Mouse (Mus musculus): Measurements from ENCODE around the gene Vmn1r235. TPM values are rescaled to one million over a fixed set of nuclear protein-coding genes. Genes with fewer than 3 reads are reported as not detected.
"Not testable (repeated sequence)": the region's sequence is repeated elsewhere in the genome, so short reads cannot be mapped to it uniquely, and the experiment has no call there.

The Vmn1r235 gene
- not detected in 2 replicates for polyA plus RNA-seq (2011; ENCODE audit: insufficient read depth, insufficient read length, low replicate concordance, missing spikeins)

DNA sequence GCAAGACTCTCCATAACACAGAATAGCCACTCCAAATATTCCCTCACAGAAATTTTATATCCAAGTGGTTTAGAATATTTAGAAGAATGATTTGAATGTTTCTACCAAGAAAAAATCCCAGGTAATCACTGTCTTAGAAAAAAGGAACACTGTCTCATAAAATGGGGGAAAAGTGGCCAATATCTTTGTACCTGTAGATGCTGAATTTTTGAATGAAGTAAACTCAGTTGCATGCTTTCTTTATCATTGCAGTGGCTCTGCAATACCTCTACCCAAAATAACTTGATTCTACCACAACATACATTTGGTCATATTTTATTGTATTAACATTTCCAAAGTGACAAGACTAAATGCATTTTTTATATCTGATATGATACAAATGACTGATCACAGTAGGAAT is at the start of gene Vmn1r235:
TSS of gene Vmn1r235 (plus strand) at position 301 of the 400 bp plus-strand sequence.
- Histone ChIP-seq H3K4me3 (replicated peaks; ENCODE audit: control insufficient read depth, low read depth, low read length) (no peak within 1 kb of the TSS), H3K4me1 (ENCODE audit: control insufficient read depth, insufficient read depth, low read length) (no peaks in the 10 kb centered on the region), H3K27ac (ENCODE audit: control insufficient read depth, insufficient read depth, low read depth, low read length, poor library complexity) (no peak within 1 kb of the TSS)
- TF ChIP-seq CTCF (IDR thresholded peaks at IDR 0.05; ENCODE audit: control insufficient read depth, insufficient read depth, low read length) (no peak), POLR2A (IDR thresholded peaks at IDR 0.05; ENCODE audit: borderline replicate concordance, control insufficient read depth, low read depth, low read length) (no peak)

DNA sequence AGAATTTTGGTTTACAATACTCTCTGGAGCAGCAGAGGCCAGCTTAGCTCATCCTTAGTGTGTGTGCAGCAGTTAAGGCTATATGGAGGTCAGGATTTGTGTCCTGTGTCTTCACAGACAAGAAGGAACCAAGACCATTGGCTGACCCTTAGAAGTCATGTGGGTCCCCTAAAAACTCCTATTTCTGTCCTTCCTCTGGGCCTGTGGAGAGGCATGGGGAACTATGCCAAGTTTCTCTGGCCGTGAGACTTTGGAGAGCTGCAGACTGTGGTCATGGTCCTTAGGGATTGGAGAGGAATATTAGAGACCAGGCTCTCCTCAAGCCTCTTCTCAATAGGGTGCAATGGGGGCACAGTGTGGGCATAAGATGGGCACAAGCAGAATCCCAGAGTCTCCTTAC is 45.1 kb upstream of the Vmn1r235 start:
- not testable (repeated sequence) for H3K4me3 ChIP-seq (replicated peaks; ENCODE audit: control insufficient read depth, low read depth, low read length); H3K27ac ChIP-seq (ENCODE audit: control insufficient read depth, insufficient read depth, low read depth, low read length, poor library complexity); H3K4me1 ChIP-seq (ENCODE audit: control insufficient read depth, insufficient read depth, low read length)
- 71% methylated on average over 1 of the region's 1 CpGs for WGBS

GRCm38 (mm10) chr17:21225787-21226186 is 30.4 kb upstream of the Vmn1r235 start, which contains the start of gene Vmn1r234:
TSS of gene Vmn1r234 (plus strand) at chr17:21226087.
- TF ChIP-seq CTCF (IDR thresholded peaks at IDR 0.05; ENCODE audit: control insufficient read depth, insufficient read depth, low read length) = no peak
- TF ChIP-seq POLR2A (IDR thresholded peaks at IDR 0.05; ENCODE audit: borderline replicate concordance, control insufficient read depth, low read depth, low read length) = no peak
- Histone ChIP-seq H3K4me3 (replicated peaks; ENCODE audit: control insufficient read depth, low read depth, low read length) (no peak within 1 kb of the TSS), H3K4me1 (ENCODE audit: control insufficient read depth, insufficient read depth, low read length) (no peaks in the 10 kb centered on the region), H3K27ac (ENCODE audit: control insufficient read depth, insufficient read depth, low read depth, low read length, poor library complexity) (no peak within 1 kb of the TSS)
- 40% methylated on average over 1 of the region's 1 CpGs for WGBS

- H3K4me1 ChIP-seq (ENCODE audit: control insufficient read depth, insufficient read depth, low read length) = no peaks in the 10 kb centered on the region
- 26% methylated on average over 9 of the region's 9 CpGs for WGBS
- no peak overlapping the region for H3K4me3 ChIP-seq (replicated peaks; ENCODE audit: control insufficient read depth, low read depth, low read length)
- peak; percentile 19; the same call in 1 of the 2 replicates for TF ChIP-seq CTCF (IDR thresholded peaks at IDR 0.05; ENCODE audit: control insufficient read depth, insufficient read depth, low read length)
- TF ChIP-seq POLR2A (IDR thresholded peaks at IDR 0.05; ENCODE audit: borderline replicate concordance, control insufficient read depth, low read depth, low read length) = no peak
- no peak overlapping the region for H3K27ac ChIP-seq (ENCODE audit: control insufficient read depth, insufficient read depth, low read depth, low read length, poor library complexity)
Observed at GRCm38 (mm10) chr17:21231654-21232053, 24.6 kb upstream of the Vmn1r235 start.

- TF ChIP-seq POLR2A (IDR thresholded peaks at IDR 0.05; ENCODE audit: borderline replicate concordance, control insufficient read depth, low read depth, low read length) = no peak
- TF ChIP-seq CTCF (IDR thresholded peaks at IDR 0.05; ENCODE audit: control insufficient read depth, insufficient read depth, low read length) = peak; percentile 14; the same call in 1 of the 2 replicates
- 10% methylated on average over 4 of the region's 4 CpGs for WGBS
Observed at GRCm38 (mm10) chr17:21272103-21272502, 15.9 kb downstream of the Vmn1r235 start.

GRCm38 (mm10) chr17:21282642-21283041 is 26.4 kb downstream of the Vmn1r235 start, which contains the start of gene Vmn1r236:
TSS of gene Vmn1r236 (plus strand) at chr17:21282942.
- Histone ChIP-seq H3K4me1 (ENCODE audit: control insufficient read depth, insufficient read depth, low read length) (no peaks in the 10 kb centered on the region), H3K4me3 (replicated peaks; ENCODE audit: control insufficient read depth, low read depth, low read length) (no peak within 1 kb of the TSS), H3K27ac (ENCODE audit: control insufficient read depth, insufficient read depth, low read depth, low read length, poor library complexity) (no peak within 1 kb of the TSS)
- no peak for TF ChIP-seq POLR2A (IDR thresholded peaks at IDR 0.05; ENCODE audit: borderline replicate concordance, control insufficient read depth, low read depth, low read length)
- no peak for TF ChIP-seq CTCF (IDR thresholded peaks at IDR 0.05; ENCODE audit: control insufficient read depth, insufficient read depth, low read length)
- 75% methylated on average over 3 of the region's 3 CpGs for WGBS

More at GRCm38 (mm10) chr17:21272103-21272502, 15.9 kb downstream of the Vmn1r235 start:
- Histone ChIP-seq H3K4me3 (replicated peaks; ENCODE audit: control insufficient read depth, low read depth, low read length) (no peak overlapping the region), H3K4me1 (ENCODE audit: control insufficient read depth, insufficient read depth, low read length) (no peaks in the 10 kb centered on the region), H3K27ac (ENCODE audit: control insufficient read depth, insufficient read depth, low read depth, low read length, poor library complexity) (no peak overlapping the region)

DNA sequence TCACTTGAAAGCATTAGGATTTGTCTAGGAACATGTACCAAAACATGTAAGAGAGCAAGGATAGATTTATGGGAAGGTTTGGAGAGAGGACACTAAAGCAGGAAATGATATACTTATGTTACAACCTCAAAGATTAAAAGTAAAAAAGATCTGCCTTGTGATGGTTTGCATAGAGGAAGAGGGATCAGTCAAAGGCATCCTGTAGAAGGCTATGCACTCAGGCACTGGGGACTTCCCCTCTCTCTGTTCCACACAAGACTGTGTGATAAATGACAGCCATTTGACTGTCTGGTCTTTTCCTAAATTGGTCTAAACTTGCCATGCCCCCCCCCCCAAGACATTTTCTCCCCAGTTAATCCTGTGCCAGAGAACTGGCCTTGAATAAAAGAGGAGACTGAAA is 28.2 kb downstream of the Vmn1r235 start:
- Histone ChIP-seq H3K4me3 (replicated peaks; ENCODE audit: control insufficient read depth, low read depth, low read length) (no peak overlapping the region), H3K27ac (ENCODE audit: control insufficient read depth, insufficient read depth, low read depth, low read length, poor library complexity) (no peak overlapping the region), H3K4me1 (ENCODE audit: control insufficient read depth, insufficient read depth, low read length) (no peaks in the 10 kb centered on the region)
- no peak for TF ChIP-seq CTCF (IDR thresholded peaks at IDR 0.05; ENCODE audit: control insufficient read depth, insufficient read depth, low read length)
- no peak for TF ChIP-seq POLR2A (IDR thresholded peaks at IDR 0.05; ENCODE audit: borderline replicate concordance, control insufficient read depth, low read depth, low read length)

DNA sequence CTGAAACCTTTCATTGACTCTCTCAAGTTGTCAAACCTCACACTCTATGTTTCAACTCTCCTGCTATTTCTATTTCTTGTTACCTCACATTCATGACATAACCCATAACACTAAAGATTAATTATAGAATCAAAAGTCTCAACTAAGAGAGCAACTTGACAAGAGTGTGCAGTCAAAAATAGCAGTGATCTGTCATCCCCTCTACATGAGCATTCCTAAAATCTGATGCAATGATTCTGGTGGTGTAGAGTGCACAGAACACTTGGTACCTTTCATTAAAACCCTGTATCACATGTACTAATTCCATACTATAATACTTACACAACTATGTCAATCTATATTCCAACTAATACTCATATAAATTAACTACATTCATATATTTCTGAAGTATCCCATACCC is 33.5 kb downstream of the Vmn1r235 start:
- Histone ChIP-seq H3K4me1 (ENCODE audit: control insufficient read depth, insufficient read depth, low read length) (no peaks in the 10 kb centered on the region), H3K4me3 (replicated peaks; ENCODE audit: control insufficient read depth, low read depth, low read length) (no peak overlapping the region)
- no peak for TF ChIP-seq POLR2A (IDR thresholded peaks at IDR 0.05; ENCODE audit: borderline replicate concordance, control insufficient read depth, low read depth, low read length)
- no peak for TF ChIP-seq CTCF (IDR thresholded peaks at IDR 0.05; ENCODE audit: control insufficient read depth, insufficient read depth, low read length)

DNA sequence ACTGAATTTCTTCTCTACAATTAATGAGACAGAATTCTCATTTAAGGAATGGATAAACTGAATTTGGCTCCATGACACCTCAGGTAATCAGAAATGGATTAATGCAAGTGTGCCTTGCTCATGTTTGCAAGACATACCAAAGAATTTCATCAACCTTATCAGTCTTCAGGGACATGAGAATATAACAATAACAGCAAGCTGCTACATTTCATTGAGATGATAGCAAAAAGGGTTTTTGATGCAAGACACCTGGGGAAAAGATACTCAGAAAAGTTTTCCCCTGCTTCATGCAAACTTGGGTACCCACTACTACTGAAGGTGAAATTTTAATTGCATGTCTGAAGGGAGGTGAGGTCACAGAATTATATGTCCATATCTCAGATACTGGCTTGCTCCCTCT is 55.4 kb downstream of the Vmn1r235 start, which contains the start of gene Vmn1r237:
TSS of gene Vmn1r237 (plus strand) at position 301 of the 400 bp plus-strand sequence.
- no peak within 1 kb of the TSS for H3K27ac ChIP-seq (ENCODE audit: control insufficient read depth, insufficient read depth, low read depth, low read length, poor library complexity)
- no peak for TF ChIP-seq POLR2A (IDR thresholded peaks at IDR 0.05; ENCODE audit: borderline replicate concordance, control insufficient read depth, low read depth, low read length)
- TF ChIP-seq CTCF (IDR thresholded peaks at IDR 0.05; ENCODE audit: control insufficient read depth, insufficient read depth, low read length) = no peak
- H3K4me3 ChIP-seq (replicated peaks; ENCODE audit: control insufficient read depth, low read depth, low read length) = no peak within 1 kb of the TSS
- H3K4me1 ChIP-seq (ENCODE audit: control insufficient read depth, insufficient read depth, low read length) = no peaks in the 10 kb centered on the region

More for the DNA sequence above, 33.5 kb downstream of the Vmn1r235 start:
- H3K27ac ChIP-seq (ENCODE audit: control insufficient read depth, insufficient read depth, low read depth, low read length, poor library complexity) = no peak overlapping the region

Other genes starting within 250 kb of the Vmn1r235 start
- 6.8 and 7.1 TPM in 2 replicates for gene Zfp160, start 247.5 kb upstream of the Vmn1r235 start, polyA plus RNA-seq (2011; ENCODE audit: insufficient read depth, insufficient read length, low replicate concordance, missing spikeins)
- gene Vmn1r234, start 30.3 kb upstream of the Vmn1r235 start, polyA plus RNA-seq (2011; ENCODE audit: insufficient read depth, insufficient read length, low replicate concordance, missing spikeins) = not detected in 2 replicates
- gene Vmn1r236, start 26.5 kb downstream of the Vmn1r235 start, polyA plus RNA-seq (2011; ENCODE audit: insufficient read depth, insufficient read length, low replicate concordance, missing spikeins) = 0.32 TPM in 1 of 2 replicates, not detected in the other
- not detected in 2 replicates for gene Vmn1r237, start 55.5 kb downstream of the Vmn1r235 start, polyA plus RNA-seq (2011; ENCODE audit: insufficient read depth, insufficient read length, low replicate concordance, missing spikeins)
- gene Zfp677, start 127.3 kb downstream of the Vmn1r235 start, polyA plus RNA-seq (2011; ENCODE audit: insufficient read depth, insufficient read length, low replicate concordance, missing spikeins) = 0.77 and 1.9 TPM in 2 replicates
- 0.77 and 4.6 TPM in 2 replicates for gene Zfp54, start 166.8 kb downstream of the Vmn1r235 start, polyA plus RNA-seq (2011; ENCODE audit: insufficient read depth, insufficient read length, low replicate concordance, missing spikeins)
- gene Zfp51, start 194.0 kb downstream of the Vmn1r235 start, polyA plus RNA-seq (2011; ENCODE audit: insufficient read depth, insufficient read length, low replicate concordance, missing spikeins) = 3.2 and 6.0 TPM in 2 replicates
- 2.7 and 6.8 TPM in 2 replicates for gene Zfp53, start 232.6 kb downstream of the Vmn1r235 start, polyA plus RNA-seq (2011; ENCODE audit: insufficient read depth, insufficient read length, low replicate concordance, missing spikeins)

All from bone marrow, adult 2 months (tissue).